Mouse (Mus musculus): Measurements from ENCODE around the gene Dpp4. TPM values are rescaled to one million over a fixed set of nuclear protein-coding genes. Genes with fewer than 3 reads are reported as not detected.
A peak's percentile ranks its signal among the peaks of the same experiment; 100 is the strongest.

The Dpp4 gene
- polyA plus RNA-seq, 1 experiment from 2014 or later = 0.35 TPM

DNA sequence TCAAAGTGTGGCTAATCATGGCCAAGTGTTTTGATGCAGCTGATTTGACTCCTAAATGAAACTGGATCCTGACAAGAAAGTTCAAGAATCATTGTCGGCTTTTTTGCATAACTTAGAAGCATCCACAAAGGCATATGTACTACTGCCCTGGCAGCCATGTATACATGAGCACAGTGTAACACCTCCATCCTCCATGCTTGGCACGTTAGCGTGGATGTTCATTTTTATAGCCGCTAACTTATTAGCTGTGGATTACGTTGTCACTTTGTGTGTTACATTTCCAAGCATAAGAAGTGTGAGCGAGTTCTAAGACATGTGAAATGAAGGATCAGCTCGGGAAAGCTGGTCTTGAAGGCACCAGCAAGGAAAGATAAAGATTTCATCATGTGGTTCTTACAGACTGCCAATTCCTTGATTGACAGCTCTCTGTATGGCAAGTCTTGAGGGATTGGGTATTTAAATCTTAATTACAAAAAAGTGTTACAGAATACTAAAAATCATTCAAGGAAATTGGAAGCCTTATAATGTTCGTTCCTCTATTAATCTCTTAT is 19.3 kb upstream of the Dpp4 start:
- H3K27ac ChIP-seq = no peak overlapping the region
- no peaks in the 10 kb centered on the region for H3K27me3 ChIP-seq (ENCODE audit: insufficient read depth, poor library complexity, severe bottlenecking)
- DNase-seq (ENCODE audit: low spot score) = no peak
- no peak overlapping the region for H3K4me3 ChIP-seq
- no peaks in the 10 kb centered on the region for H3K4me1 ChIP-seq (replicated peaks)
- WGBS = 90% methylated on average over 8 of the region's 8 CpGs
- no peaks in the 10 kb centered on the region for H3K9me3 ChIP-seq
- no peaks in the 10 kb centered on the region for H3K36me3 ChIP-seq

DNA sequence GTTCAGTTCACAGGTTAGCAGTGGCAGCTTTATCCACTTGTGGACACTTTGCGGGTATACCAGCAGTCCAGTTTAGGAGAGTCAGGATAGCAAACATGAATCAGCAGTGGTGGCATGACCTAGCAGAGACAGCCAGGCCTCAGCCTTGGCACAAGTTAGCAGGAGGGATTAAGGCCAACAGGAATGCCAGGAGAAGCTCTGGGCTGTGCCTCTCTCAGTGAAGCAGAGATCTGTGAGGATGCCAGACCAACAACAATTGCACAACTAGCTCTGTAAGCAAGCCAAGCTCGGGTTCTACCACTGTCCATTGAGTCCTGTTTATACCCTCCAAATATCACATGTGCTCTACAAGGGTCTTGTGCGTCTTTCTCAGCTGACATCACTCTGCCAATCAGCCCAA is 13.9 kb upstream of the Dpp4 start:
- Histone ChIP-seq H3K27me3 (ENCODE audit: insufficient read depth, poor library complexity, severe bottlenecking) (no peaks in the 10 kb centered on the region), H3K4me1 (replicated peaks) (no peaks in the 10 kb centered on the region), H3K36me3 (no peaks in the 10 kb centered on the region), H3K9me3 (no peaks in the 10 kb centered on the region), H3K4me3 (no peak overlapping the region), H3K27ac (no peak overlapping the region)
- 81% methylated on average over 3 of the region's 3 CpGs for WGBS
- DNase-seq (ENCODE audit: low spot score) = no peak

DNA sequence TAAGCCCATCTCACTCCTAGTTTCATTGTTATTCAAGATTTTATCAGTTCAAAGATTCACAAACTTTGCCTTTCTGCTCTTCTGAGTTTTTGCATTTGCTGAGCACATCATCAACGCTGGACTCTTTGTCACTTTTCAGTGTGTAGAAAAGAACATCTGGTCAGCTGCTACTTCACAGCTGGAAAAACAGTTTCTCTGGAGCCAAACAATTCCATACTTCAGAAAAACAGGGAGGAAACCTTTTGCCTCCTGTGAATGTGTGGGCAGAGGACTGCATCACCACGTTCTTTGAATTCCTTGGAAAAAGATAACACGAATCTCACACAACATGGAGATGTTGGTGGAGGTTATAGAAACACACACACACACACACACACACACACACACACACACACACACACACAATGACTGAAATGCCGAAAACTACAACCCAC is 11.3 kb upstream of the Dpp4 start:
- 43% methylated on average over 4 of the region's 4 CpGs for WGBS

DNA sequence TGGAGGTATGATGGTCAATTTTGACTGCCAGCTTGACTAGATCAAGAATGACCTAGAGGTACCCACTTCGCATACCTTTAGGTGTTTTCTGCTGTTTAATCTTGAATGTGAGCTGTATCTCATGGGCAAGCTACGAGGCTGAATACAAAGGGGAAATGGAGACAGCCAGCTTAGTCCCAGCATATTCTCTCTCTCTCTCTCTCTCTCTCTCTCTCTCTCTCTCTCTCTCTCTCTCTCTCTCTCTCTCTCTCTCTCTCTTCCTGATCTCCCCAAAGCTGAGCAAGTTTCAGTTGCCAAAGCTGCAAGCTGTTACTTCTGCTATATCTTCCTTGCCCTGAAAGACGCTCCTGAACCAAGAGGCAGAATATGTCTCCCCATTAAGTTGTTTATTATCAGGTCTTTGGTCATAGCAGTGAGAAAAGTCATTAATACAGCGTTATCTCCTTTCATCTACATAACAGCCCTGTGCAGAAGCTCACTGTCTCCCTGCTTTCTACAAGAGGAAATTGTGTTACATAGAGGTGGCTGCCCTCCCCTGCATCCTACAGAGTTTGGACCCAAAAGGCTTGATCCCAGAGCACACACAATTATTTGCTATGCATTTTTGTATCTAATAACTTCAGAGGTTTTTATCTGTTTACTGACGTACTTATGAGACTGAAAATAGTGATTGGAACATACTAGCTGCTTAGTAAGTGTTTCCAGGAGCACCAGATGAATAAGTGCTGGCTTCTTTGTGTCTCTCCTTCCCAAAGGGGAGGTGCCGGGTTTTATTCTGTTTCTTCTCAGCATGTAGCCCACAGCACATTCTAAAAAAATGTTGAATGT is 10.7 kb upstream of the Dpp4 start:
- 73% methylated on average over 6 of the region's 6 CpGs for WGBS

More for the DNA sequence above, 11.3 kb upstream of the Dpp4 start:
- H3K9me3 ChIP-seq = no peaks in the 10 kb centered on the region
- no peaks in the 10 kb centered on the region for H3K36me3 ChIP-seq
- no peaks in the 10 kb centered on the region for H3K27me3 ChIP-seq (ENCODE audit: insufficient read depth, poor library complexity, severe bottlenecking)
- DNase-seq (ENCODE audit: low spot score) = no peak
- no peaks in the 10 kb centered on the region for H3K4me1 ChIP-seq (replicated peaks)
- H3K4me3 ChIP-seq = no peak overlapping the region
- no peak overlapping the region for H3K27ac ChIP-seq

GRCm38 (mm10) chr2:62421229-62421628 is 9.2 kb upstream of the Dpp4 start:
- no peaks in the 10 kb centered on the region for H3K36me3 ChIP-seq
- H3K9me3 ChIP-seq = no peaks in the 10 kb centered on the region
- no peaks in the 10 kb centered on the region for H3K27me3 ChIP-seq (ENCODE audit: insufficient read depth, poor library complexity, severe bottlenecking)
- WGBS = 89% methylated on average over 4 of the region's 4 CpGs
- no peak overlapping the region for H3K27ac ChIP-seq
- H3K4me3 ChIP-seq = no peak overlapping the region
- no peaks in the 10 kb centered on the region for H3K4me1 ChIP-seq (replicated peaks)
- DNase-seq (ENCODE audit: low spot score) = no peak

More for the DNA sequence above, 10.7 kb upstream of the Dpp4 start:
- H3K36me3 ChIP-seq = no peaks in the 10 kb centered on the region
- H3K27me3 ChIP-seq (ENCODE audit: insufficient read depth, poor library complexity, severe bottlenecking) = no peaks in the 10 kb centered on the region
- H3K4me1 ChIP-seq (replicated peaks) = no peaks in the 10 kb centered on the region
- no peak overlapping the region for H3K27ac ChIP-seq
- DNase-seq (ENCODE audit: low spot score) = no peak
- H3K4me3 ChIP-seq = no peak overlapping the region
- no peaks in the 10 kb centered on the region for H3K9me3 ChIP-seq

DNA sequence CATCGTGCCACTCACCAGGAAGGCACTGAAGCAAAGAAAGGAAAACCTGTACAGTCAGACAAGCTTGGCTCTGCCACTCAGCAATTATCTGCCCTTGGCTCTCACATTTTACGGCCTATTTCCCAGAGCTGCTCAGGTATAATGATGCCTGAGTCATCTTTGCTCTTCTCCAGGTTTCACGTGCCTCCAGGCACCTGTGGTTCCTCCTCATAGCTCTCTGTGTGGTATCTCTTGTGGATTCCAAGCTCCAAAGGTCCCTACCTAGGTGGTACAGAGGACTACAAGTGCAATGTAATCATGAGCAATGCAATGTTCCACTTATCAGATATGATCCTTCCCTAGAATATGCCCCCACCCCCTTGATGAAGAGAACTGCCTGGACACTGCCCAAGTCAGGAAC is 8.0 kb upstream of the Dpp4 start:
- no peaks in the 10 kb centered on the region for H3K4me1 ChIP-seq (replicated peaks)
- H3K9me3 ChIP-seq = no peaks in the 10 kb centered on the region
- no peak overlapping the region for H3K27ac ChIP-seq
- DNase-seq (ENCODE audit: low spot score) = no peak
- H3K27me3 ChIP-seq (ENCODE audit: insufficient read depth, poor library complexity, severe bottlenecking) = no peaks in the 10 kb centered on the region
- H3K36me3 ChIP-seq = no peaks in the 10 kb centered on the region
- no peak overlapping the region for H3K4me3 ChIP-seq
- 83% methylated on average over 3 of the region's 3 CpGs for WGBS

DNA sequence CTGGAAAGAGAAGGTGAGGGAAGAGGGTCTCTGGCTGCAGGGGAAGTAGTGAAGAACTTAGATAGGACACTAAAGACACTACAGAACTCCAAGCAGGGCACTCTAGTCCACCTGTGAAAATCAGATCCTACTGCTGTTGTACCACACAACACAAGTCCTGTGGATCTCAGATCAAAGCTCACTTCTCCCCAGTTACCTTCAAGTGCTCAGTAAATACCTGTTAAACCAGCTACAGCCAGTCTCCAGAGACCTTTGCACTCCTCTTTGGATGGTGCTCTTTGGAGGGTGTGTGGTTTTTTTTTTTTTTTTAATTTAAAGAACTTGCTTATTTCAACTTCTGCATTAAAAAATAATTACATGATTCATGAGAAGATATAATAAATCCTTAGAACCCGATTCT is 5.2 kb upstream of the Dpp4 start:
- Histone ChIP-seq H3K27me3 (ENCODE audit: insufficient read depth, poor library complexity, severe bottlenecking) (peaks cover 10% of the 10 kb centered on the region), H3K4me3 (no peak overlapping the region), H3K27ac (no peak overlapping the region), H3K9me3 (no peaks in the 10 kb centered on the region), H3K4me1 (replicated peaks) (no peaks in the 10 kb centered on the region), H3K36me3 (no peaks in the 10 kb centered on the region)
- no peak for DNase-seq (ENCODE audit: low spot score)
- 88% methylated on average over 1 of the region's 1 CpGs for WGBS

DNA sequence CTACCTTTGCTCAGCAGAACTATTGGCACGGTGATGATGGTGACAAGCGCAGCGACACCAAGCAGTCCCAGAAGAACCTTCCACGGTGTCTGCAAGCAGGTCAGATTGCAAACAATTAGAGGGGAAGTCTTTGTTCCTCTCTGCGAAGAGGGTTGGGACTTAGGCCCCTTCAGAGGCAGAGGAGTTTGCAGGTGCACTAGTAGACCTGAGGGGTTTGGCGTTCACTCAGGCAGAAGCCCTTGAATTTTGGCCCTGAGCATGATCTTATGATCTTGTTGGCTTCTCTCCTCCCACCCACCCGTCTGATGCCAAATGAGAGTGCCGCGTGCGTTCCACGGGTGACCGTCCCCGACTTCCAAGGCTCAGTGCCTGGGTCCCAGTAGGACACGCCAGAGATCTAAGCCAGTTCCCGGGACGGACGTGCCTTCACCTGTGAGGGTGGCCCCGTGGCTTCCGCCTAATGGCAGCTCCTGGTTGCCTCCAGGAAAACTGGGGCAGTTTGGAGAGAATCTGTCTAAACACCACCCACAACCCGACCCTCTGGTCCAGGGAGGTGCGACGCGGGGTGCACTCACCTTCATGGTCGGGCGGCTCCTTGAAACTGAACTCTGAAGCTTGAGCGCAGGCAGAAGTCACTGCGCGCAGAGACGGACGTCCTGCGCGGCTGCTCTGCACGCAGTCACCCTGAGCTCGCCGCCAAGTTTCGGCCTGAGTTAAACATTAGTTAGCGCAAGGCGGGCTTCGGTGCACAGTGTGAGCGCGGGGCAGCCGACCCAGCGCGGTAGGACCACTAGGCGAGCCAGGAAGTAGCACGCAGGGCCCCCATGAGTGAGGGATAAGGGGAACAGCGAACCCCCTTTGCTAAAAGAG is 585 bp downstream of the Dpp4 start:
- Histone ChIP-seq H3K36me3 (no peaks in the 10 kb centered on the region), H3K9me3 (no peaks in the 10 kb centered on the region), H3K27me3 (ENCODE audit: insufficient read depth, poor library complexity, severe bottlenecking) (peaks cover 38% of the 10 kb centered on the region), H3K27ac (peak overlapping the region; percentile 71), H3K4me1 (replicated peaks) (peaks cover 11% of the 10 kb centered on the region), H3K4me3 (peak overlapping the region; percentile 57)
- DNase-seq (ENCODE audit: low spot score) = peak; percentile 49
- WGBS = 6% methylated on average over 47 of the region's 47 CpGs

- WGBS = 41% methylated on average over 4 of the region's 4 CpGs
- Histone ChIP-seq H3K9me3 (no peaks in the 10 kb centered on the region), H3K4me1 (replicated peaks) (peaks cover 11% of the 10 kb centered on the region), H3K27ac (no peak overlapping the region), H3K27me3 (ENCODE audit: insufficient read depth, poor library complexity, severe bottlenecking) (peaks cover 38% of the 10 kb centered on the region), H3K4me3 (no peak overlapping the region), H3K36me3 (no peaks in the 10 kb centered on the region)
- DNase-seq (ENCODE audit: low spot score) = no peak
Observed at GRCm38 (mm10) chr2:62408701-62409201, 3.3 kb downstream of the Dpp4 start.

DNA sequence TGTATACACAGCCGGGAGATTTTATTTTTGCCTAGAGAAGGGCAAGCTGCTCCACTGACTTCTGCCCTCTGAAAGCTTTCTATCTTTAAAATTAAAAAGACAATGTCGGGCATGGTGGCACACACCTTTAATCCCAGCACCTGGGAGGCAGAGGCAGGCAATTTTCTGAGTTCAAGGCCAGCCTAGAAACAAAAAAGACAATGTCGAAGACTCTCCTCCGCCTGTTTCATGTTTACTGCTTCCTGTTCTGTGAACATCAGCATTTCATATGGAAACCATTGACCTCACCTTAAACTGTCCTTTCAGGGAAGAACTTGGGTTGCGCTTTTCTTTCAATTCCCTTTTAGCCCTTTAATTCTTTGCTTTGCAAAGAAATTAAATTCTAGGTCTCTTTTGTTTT is 3.8 kb downstream of the Dpp4 start:
- Histone ChIP-seq H3K27me3 (ENCODE audit: insufficient read depth, poor library complexity, severe bottlenecking) (peaks cover 38% of the 10 kb centered on the region), H3K4me1 (replicated peaks) (peaks cover 11% of the 10 kb centered on the region), H3K36me3 (no peaks in the 10 kb centered on the region), H3K27ac (no peak overlapping the region), H3K9me3 (no peaks in the 10 kb centered on the region), H3K4me3 (no peak overlapping the region)
- 87% methylated on average over 5 of the region's 5 CpGs for WGBS
- DNase-seq (ENCODE audit: low spot score) = no peak

DNA sequence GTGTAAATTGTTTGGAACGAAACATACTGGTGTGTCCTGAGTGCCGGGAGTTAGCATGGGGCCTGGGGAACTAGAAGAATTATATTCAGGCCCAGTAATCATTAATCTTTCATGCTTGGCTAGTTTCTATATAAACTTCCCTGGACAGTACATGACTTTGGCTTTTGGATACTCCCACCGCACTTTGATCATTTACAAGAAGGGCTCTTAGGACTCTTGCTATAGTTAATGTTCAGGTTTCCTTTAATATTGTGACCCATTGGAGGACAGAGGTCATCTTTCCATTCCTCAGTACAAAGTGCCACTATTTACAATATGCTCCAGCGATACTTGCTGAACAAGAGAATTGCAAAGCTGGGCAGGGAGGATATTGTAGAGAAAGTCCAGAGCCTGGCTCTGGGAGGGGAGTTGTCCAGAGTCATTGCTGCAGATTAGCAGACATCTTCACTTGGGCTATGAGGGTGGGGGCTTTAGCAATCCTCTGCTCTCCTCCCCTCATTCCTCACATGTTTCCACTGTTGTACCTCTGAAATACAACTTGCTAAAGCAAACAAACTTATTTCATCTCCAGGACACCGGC is 8.4 kb downstream of the Dpp4 start:
- H3K9me3 ChIP-seq = no peaks in the 10 kb centered on the region
- H3K27me3 ChIP-seq (ENCODE audit: insufficient read depth, poor library complexity, severe bottlenecking) = no peaks in the 10 kb centered on the region
- H3K4me3 ChIP-seq = no peak overlapping the region
- DNase-seq (ENCODE audit: low spot score) = no peak
- 83% methylated on average over 5 of the region's 5 CpGs for WGBS
- no peaks in the 10 kb centered on the region for H3K4me1 ChIP-seq (replicated peaks)
- H3K36me3 ChIP-seq = no peaks in the 10 kb centered on the region
- H3K27ac ChIP-seq = no peak overlapping the region

GRCm38 (mm10) chr2:62401011-62401410 is 11.0 kb downstream of the Dpp4 start:
- DNase-seq (ENCODE audit: low spot score) = no peak
- Histone ChIP-seq H3K9me3 (no peaks in the 10 kb centered on the region), H3K36me3 (no peaks in the 10 kb centered on the region), H3K4me3 (no peak overlapping the region), H3K4me1 (replicated peaks) (no peaks in the 10 kb centered on the region), H3K27ac (no peak overlapping the region), H3K27me3 (ENCODE audit: insufficient read depth, poor library complexity, severe bottlenecking) (no peaks in the 10 kb centered on the region)
- 89% methylated on average over 6 of the region's 6 CpGs for WGBS
